Mouse (Mus musculus) small intestine, adult 2 months (tissue): Measurements from ENCODE around the gene Csf1.

ENCODE experiments used
- CTCF ChIP-seq: fragments of 200-500 bp; IDR thresholded peaks from 2 replicates; pipeline ENCODE4 v1.5.1; 2012; ENCODE audit warnings: low read depth, mild to moderate bottlenecking, control low read depth, inconsistent platforms, low read length, moderate library complexity, mixed read lengths; ENCODE audit not compliant: insufficient replicate concordance, insufficient read length; ENCODE audit errors: extremely low read depth
- POLR2A ChIP-seq: fragments of 200-500 bp; IDR thresholded peaks from 2 replicates; pipeline ENCODE4 v1.6.1; 2012; ENCODE audit warnings: low read depth, mild to moderate bottlenecking, control low read depth, inconsistent platforms, low read length, moderate library complexity

DNA sequence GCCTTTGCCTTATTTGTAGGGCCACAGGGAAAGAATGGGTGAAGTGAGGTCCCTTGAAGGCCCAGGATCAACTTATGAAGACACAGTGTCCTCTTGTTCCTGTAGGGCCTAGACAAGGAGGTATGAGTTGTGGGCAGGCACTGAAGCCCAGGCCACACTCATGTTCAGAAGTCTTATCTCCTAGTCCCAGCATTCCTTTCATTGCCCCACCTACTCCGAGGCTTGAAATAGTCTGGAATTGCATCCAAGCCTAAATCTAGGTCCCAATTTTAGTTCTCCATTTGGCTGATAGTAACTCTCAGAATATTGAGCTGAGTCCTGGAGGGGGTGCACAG, 55.9 kb downstream of the Csf1 start:
- TF ChIP-seq CTCF = no peak
- TF ChIP-seq POLR2A = no peak
